Mouse (Mus musculus): ENCODE measurements around the gene Cfl2.
A peak's percentile ranks its signal among the peaks of the same experiment; 100 is the strongest.

GRCm38 (mm10) chr12:54879630-54880029 lies 17.0 kb upstream of the Cfl2 start:
- peak; percentile 75 for TF ChIP-seq CTCF (IDR thresholded peaks at IDR 0.05; ENCODE audit: borderline replicate concordance, insufficient read depth, low read depth, low read length)
- TF ChIP-seq POLR2A (IDR thresholded peaks at IDR 0.05; ENCODE audit: borderline replicate concordance, insufficient read depth, low read length): no peak

Measured in cerebellum, adult 2 months (tissue).